Mouse (Mus musculus) cerebellum, postnatal 10 days (tissue): Measurements from ENCODE around the gene Glud1.

Source experiments
- DNase-seq, 2 experiments: peaks; one replicate each; pipeline ENCODE4 v3.0.0; 2021; ENCODE audit warnings: mixed read lengths in 2 of 2

Glud1 gene

GRCm38 (mm10) chr14:34310234-34310965 is at the start of gene Glud1, which contains the start of gene Shld2:
Glud1 (plus strand) TSS chr14:34310727.
Shld2 (minus strand) TSS chr14:34310493.
- peak; percentile 98 to 99 for DNase-seq

DNA sequence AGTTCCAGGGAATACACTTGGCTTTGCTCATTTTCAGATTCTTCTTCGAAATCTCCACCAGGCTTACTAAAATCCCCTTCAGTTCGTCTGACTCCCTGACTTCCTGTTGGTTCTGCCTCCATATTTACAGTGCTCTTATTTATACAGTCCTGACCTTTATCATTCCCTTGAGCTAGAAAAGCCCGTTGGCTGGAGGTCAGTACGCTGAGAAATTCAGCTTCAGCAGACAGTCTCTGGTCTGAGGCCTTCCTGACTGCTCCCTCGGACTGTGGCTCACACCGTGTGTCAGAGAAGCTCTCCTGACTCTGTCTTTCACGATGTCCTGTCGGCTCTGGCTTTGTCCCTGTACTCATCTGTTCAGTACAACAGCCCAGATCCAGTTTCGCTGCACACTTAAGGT is 42.5 kb upstream of the Glud1 start:
- no peak for DNase-seq

DNA sequence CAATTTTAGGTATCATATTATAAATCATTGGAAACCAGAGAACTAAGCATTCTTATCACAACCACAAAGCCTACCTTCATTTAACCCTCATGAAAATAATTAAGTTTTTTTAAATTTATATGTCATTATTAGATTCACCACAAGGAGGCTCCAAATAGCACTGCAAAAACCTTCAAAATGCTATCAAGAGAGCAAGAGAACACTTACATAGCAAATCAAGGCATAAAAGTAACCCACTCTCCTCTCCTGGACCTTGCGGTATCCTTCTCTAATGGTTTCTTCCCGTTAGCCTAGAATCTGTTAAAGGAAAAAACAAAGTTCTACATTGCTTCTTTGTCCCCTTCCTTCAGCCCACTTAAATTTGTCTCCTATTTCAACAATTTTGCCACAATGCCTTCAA is 37.2 kb upstream of the Glud1 start:
- peak in 1 of 2 experiments; percentile 40 for DNase-seq

DNA sequence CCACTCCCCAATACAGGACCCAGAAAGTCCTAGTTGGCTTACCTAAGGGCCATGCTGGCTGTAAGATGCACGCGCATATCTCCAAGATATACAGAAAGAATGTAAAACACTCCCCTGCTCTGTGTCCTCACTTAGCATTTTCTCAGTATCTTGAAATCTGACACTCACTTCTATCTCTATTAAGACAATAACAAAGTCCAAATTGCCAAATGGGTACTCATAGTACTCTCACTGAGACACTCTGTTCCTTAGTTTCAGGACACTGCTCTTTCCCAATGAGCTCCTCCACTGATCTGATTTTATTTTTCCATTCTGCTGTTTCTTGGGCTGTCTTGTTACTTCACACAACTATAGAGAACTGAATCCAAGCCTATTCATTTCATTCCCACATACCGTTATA is 36.4 kb upstream of the Glud1 start:
- no peak for DNase-seq

DNA sequence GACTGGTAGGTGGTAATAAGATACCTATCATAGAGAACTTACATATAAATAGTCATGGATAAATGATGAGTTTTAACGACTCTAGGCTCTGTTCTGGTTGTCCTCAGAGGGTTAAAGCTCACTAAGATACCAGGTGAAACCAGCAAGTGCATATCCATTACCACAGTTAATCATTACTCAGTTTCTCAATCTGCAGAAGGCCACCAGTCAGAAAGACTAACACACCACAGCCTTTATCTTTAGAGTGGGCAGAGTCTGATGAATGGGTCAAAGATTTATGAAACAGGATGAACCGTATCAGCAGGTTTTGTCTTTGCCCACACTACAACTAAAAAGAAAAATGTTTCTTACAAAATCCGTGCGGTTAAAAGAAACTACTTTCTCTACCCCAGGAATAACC is 35.3 kb upstream of the Glud1 start:
- DNase-seq = no peak

GRCm38 (mm10) chr14:34279726-34280125 is 30.8 kb upstream of the Glud1 start:
- DNase-seq = peak; percentile 39 to 50

GRCm38 (mm10) chr14:34280798-34281197 is 29.7 kb upstream of the Glud1 start:
- no peak for DNase-seq

GRCm38 (mm10) chr14:34281736-34282269 is 28.7 kb upstream of the Glud1 start:
- no peak for DNase-seq

DNA sequence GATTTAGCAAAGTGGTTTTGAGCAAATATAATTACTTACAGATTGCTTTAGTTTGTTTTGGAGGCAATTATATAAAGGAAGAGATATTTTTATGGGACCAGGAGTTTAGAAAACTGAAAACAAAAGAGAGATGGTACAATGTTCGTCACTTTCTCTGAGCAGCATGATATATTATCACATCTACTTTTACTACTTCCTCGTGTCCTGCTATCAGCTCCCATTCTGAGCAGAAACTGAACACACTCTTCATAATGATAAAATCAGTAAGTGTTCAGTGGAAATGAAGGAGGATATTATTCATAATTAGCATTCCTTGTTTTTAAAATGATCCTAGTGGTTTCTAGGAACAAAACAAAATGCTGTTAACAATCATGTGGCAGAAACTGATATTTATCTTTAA is 22.1 kb upstream of the Glud1 start:
- no peak for DNase-seq

- no peak for DNase-seq
Measured at GRCm38 (mm10) chr14:34289259-34290015, 21.1 kb upstream of the Glud1 start.

GRCm38 (mm10) chr14:34290229-34290628 is 20.3 kb upstream of the Glud1 start:
- DNase-seq = no peak

DNA sequence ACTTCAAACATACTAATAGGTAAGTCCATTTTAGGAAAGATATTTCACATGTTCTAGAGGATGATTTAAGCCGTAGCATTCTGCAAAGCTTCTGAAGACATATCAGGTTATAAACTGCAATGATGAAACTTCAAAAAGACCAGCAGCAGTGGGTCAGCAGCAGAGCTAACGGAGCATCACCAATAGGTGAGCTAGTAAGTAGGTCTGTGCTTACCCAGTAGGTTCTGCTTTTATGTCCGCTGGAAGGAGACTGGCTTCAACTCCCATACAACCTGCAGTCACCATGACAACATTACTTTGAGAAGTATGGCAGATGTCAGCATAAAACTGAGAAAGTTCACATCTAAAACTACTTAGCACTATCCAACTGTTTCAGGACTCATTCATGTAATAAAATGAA is 16.9 kb upstream of the Glud1 start:
- no peak for DNase-seq

- DNase-seq = no peak
Measured at GRCm38 (mm10) chr14:34296350-34296749, 14.2 kb upstream of the Glud1 start.

- DNase-seq = no peak
Measured at GRCm38 (mm10) chr14:34297038-34297437, 13.5 kb upstream of the Glud1 start.

GRCm38 (mm10) chr14:34297634-34298033 is 12.9 kb upstream of the Glud1 start:
- DNase-seq = no peak

- DNase-seq = no peak
Measured at GRCm38 (mm10) chr14:34298871-34299700, 11.4 kb upstream of the Glud1 start.

DNA sequence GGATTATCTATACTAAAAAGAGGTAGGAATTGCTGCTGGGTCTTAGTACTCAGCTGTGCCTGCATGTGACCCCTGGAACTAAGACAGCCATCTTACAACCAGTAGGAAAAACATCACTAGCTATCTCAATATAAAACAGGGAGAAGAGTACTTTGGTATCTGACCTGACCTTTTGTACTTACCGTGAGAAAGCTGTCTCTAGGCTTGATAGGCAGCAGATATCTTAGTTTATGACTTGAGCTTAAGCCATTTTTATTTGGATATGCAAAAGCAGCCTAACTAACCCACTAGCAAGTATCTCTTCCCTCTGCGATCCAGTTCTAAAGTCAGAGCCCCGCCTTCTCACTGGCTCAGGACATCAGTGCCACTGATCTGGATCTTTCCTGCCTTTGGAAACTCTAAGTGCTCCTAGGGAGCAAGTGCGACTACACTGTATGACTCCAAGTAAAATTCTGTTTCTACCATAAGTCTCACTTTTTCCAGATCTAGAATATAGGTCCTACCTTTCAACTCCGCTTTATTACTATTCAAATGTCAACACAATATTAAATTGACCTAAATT is 7.8 kb upstream of the Glud1 start:
- no peak for DNase-seq

GRCm38 (mm10) chr14:34303265-34303680 is 7.3 kb upstream of the Glud1 start:
- no peak for DNase-seq

- DNase-seq = no peak
Measured at GRCm38 (mm10) chr14:34309266-34309665, 1.3 kb upstream of the Glud1 start.

DNA sequence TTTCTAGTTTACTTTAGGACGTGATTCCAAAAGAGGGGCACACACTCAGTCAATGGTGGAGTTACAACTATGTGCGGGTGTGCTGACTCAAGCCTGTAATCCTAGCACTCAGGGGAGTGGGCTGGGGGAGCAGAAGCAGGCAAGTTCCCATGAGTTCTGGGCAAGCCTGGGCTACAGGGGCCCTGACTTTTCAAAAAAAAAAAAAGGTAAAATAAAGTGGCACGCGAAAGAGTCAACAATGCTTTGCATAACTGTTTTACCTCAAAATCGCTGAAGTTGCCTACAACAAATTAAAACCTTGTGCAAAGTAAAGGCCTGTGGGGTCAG is 657 bp upstream of the Glud1 start:
- DNase-seq = no peak

- DNase-seq = peak; percentile 64 to 70
Measured at GRCm38 (mm10) chr14:34311021-34311631, 599 bp downstream of the Glud1 start.

DNA sequence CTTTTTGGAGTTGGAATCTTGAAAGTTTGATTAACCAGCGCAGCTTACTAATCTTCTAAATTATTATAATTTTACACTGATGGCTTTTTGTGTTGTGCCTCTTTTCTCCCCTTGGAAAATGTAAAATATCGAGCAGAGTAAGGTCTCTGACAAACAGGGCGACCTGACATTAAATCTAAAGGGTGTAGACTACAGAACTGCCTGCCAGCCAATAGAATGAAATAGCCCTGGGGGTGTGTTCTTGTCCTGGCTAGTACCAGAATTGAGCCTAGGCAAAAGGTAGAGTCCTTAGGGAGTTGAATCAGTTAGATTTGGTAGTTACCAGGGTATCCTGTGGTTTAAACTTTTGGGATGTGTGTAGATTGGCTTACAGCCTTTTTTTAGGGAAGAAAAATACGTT is 1.2 kb downstream of the Glud1 start:
- peak in 1 of 2 experiments; percentile 38 for DNase-seq
